Mouse (Mus musculus) heart, adult 2 months (tissue): ENCODE measurements around the gene Ctxn1. TPM values are rescaled to one million over a fixed set of nuclear protein-coding genes. Genes with fewer than 3 reads are reported as not detected.

Source experiments
- DNase-seq, 2 experiments: peaks; one replicate each; pipeline ENCODE4 v3.0.0; 2021
- H3K27ac ChIP-seq: fragments of 200-600 bp; 2 replicates; pipeline ENCODE4 v1.8.1; 2022
- H3K27me3 ChIP-seq: fragments of 200-500 bp; 2 replicates; pipeline ENCODE4 v1.6.1; 2012; ENCODE audit warnings: mild to moderate bottlenecking, low read length, inconsistent platforms, mixed read lengths; ENCODE audit not compliant: control insufficient read depth, insufficient read depth
- H3K36me3 ChIP-seq: fragments of 200-500 bp; 2 replicates; pipeline ENCODE4 v1.6.1; 2012; ENCODE audit warnings: low read length, inconsistent platforms; ENCODE audit not compliant: control insufficient read depth, insufficient read depth
- H3K4me1 ChIP-seq: fragments of 200-500 bp; 2 replicates; pipeline ENCODE4 v1.6.1; 2011; ENCODE audit warnings: low read length; ENCODE audit not compliant: control insufficient read depth, insufficient read depth
- H3K4me3 ChIP-seq: fragments of 200-600 bp; 2 replicates; pipeline ENCODE4 v1.8.1; 2022
- H3K79me2 ChIP-seq: fragments of 200-500 bp; replicated peaks from 2 replicates; pipeline ENCODE4 v1.6.1; 2012; ENCODE audit warnings: mild to moderate bottlenecking, inconsistent platforms, low read length, moderate library complexity, mixed read lengths; ENCODE audit not compliant: control insufficient read depth, insufficient read depth
- H3K9ac ChIP-seq: fragments of 200-500 bp; 2 replicates; pipeline ENCODE4 v1.6.1; 2012; ENCODE audit warnings: low read depth, mild to moderate bottlenecking, control low read depth, inconsistent platforms, low read length, mixed read lengths
- CTCF ChIP-seq: fragments of 200-600 bp; IDR thresholded peaks from 2 replicates; pipeline ENCODE4 v1.8.1; 2022; ENCODE audit warnings: antibody characterized with exemption, mild to moderate bottlenecking, moderate library complexity
- EP300 ChIP-seq: fragments of 200-500 bp; IDR thresholded peaks from 2 replicates; pipeline ENCODE4 v1.6.1; 2011; ENCODE audit warnings: low read depth, low read length, control low read depth; ENCODE audit not compliant: insufficient read depth
- POLR2A ChIP-seq: fragments of 200-500 bp; IDR thresholded peaks from 2 replicates; pipeline ENCODE4 v1.6.1; 2011; ENCODE audit warnings: mild to moderate bottlenecking, low read depth, low read length, control low read depth; ENCODE audit not compliant: insufficient read depth
- WGBS: fragments of 180-500 bp; shearing (Covaris S2); methylation state at CpG from one replicate; pipeline ENCODE4 v1.1.7; 2018; 5-methylcytosine and 5-hydroxymethylcytosine counted together
- intact Hi-C: fragments of 180-260 bp; cut with DNase I; formaldehyde crosslinking; loops from one replicate; pipeline ENCODE4 v1.15.1; 2025
- long read RNA-seq: library from polyadenylated mRNA; stranded (forward); transcript quantifications from one replicate; pipeline ENCODE4 v2.0.0, GENCODE M21; 2021
- polyA plus RNA-seq: library from polyadenylated mRNA; depleted of rRNA; stranded (reverse); fragments of >200 nt; gene quantifications from 2 replicates; pipeline ENCODE4 v1.2.3, GENCODE M21; 2012; rRNA removed
- total RNA-seq, 2 experiments: library from RNA; stranded (reverse); gene quantifications; 2 replicates each; pipeline ENCODE4 v1.2.3; 2021

The Ctxn1 gene
- under 1 TPM; 0.60 to 0.91 TPM for total RNA-seq
- 5.2 and 5.7 TPM in 2 replicates for polyA plus RNA-seq
- long read RNA-seq: 0 reads

- intact Hi-C loops: loop anchor here (1.0 kb wide), 1 partner anchor 16 kb away; the partner anchor contains the start of gene Timm44
- no peak within 1 kb of the TSS; the same call in 1 of the 2 replicates for H3K27ac ChIP-seq
- H3K27me3 ChIP-seq: no peaks in the 10 kb centered on the region
- peaks cover 3% of the 10 kb centered on the region for H3K4me1 ChIP-seq
- peak within 1 kb of the TSS; percentile 56 for H3K4me3 ChIP-seq
- H3K79me2 ChIP-seq: no peaks in the 10 kb centered on the region
- 6% methylated on average over 33 of the region's 33 CpGs for WGBS
- DNase-seq: peak; percentile 95 to 98
- H3K9ac ChIP-seq: peak within 1 kb of the TSS; percentile 40
- no peak for TF ChIP-seq CTCF
- no peak for TF ChIP-seq EP300
- TF ChIP-seq POLR2A: 0 out of 2 replicates have a peak, but pooled peaks have one; percentile 36
- H3K36me3 ChIP-seq: no peaks in the 10 kb centered on the region
These were observed at the start of gene Ctxn1 for GRCm38 (mm10) chr8:4259125-4259804. Ctxn1 (minus strand) TSS chr8:4259274.

DNA sequence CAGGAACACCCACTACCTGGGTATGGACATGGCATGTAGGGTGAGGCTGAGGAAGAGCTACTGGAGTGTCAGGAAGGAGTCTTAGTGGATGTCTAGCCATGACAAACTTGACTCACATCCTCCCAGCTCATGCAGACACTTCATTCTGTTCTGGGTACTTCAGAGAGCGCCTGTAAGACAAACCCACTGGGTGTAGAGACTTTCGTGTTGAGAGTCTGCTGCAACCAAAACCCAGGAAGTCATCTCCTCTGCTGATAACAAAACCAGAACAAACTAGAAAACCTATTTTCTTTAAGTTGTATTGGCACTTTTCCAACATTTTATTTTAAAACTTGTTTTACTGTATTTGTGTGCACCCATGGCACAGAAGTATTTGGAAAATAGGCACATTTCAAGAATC lies 46.8 kb upstream of the Ctxn1 start:
- Histone ChIP-seq H3K79me2 (peaks cover 4% of the 10 kb centered on the region), H3K4me1 (no peaks in the 10 kb centered on the region; the same call in 1 of the 2 replicates), H3K9ac (no peak overlapping the region), H3K4me3 (no peak overlapping the region), H3K27ac (no peak overlapping the region), H3K36me3 (peaks cover 4% of the 10 kb centered on the region), H3K27me3 (no peaks in the 10 kb centered on the region)
- no peak for DNase-seq
- WGBS: 68% methylated on average over 2 of the region's 2 CpGs
- intact Hi-C loops: no loop called here
- TF ChIP-seq POLR2A (no peak), EP300 (no peak), CTCF (no peak)

- DNase-seq: no peak
- TF ChIP-seq EP300: no peak
- no peak for TF ChIP-seq POLR2A
- no peak for TF ChIP-seq CTCF
- peaks cover 4% of the 10 kb centered on the region for H3K79me2 ChIP-seq
- no peak overlapping the region for H3K27ac ChIP-seq
- no peak overlapping the region for H3K4me3 ChIP-seq
- intact Hi-C loops: no loop called here
- H3K27me3 ChIP-seq: no peaks in the 10 kb centered on the region
- H3K36me3 ChIP-seq: peaks cover 4% of the 10 kb centered on the region
- H3K9ac ChIP-seq: no peak overlapping the region
- H3K4me1 ChIP-seq: no peaks in the 10 kb centered on the region; the same call in 1 of the 2 replicates
- 51% methylated on average over 3 of the region's 3 CpGs for WGBS
These were observed 45.1 kb upstream of the Ctxn1 start for GRCm38 (mm10) chr8:4304124-4304547.

DNA sequence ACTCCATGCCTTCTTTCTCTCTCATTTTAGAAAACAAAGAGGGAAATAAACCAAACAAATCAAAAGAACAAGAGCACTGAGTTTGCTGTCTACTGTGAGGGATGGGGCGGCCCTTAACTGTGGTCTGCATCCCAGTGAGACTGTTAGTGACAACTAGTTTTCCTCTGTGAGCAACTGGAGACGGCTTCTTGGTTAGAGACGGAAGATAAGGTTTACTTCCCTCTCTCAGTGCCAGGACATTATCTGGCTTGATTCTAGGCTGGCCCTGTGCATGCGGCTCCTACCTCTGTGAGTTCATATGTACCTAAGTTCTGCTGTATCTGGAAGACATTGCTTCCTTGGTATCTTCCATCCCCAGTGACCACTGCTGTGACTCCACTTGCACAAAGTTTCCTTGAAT lies 38.7 kb upstream of the Ctxn1 start:
- no peaks in the 10 kb centered on the region for H3K27me3 ChIP-seq
- peaks cover 3% of the 10 kb centered on the region; the same call in 1 of the 2 replicates for H3K79me2 ChIP-seq
- H3K27ac ChIP-seq: no peak overlapping the region
- DNase-seq: no peak
- H3K4me1 ChIP-seq: no peaks in the 10 kb centered on the region
- peaks cover 2% of the 10 kb centered on the region for H3K36me3 ChIP-seq
- intact Hi-C loops: no loop called here
- WGBS: 64% methylated on average over 4 of the region's 4 CpGs
- no peak overlapping the region for H3K4me3 ChIP-seq
- H3K9ac ChIP-seq: no peak overlapping the region
- TF ChIP-seq POLR2A (no peak), EP300 (no peak), CTCF (no peak)

GRCm38 (mm10) chr8:4292738-4293137 lies 33.7 kb upstream of the Ctxn1 start:
- Histone ChIP-seq H3K27ac (no peak overlapping the region), H3K4me3 (no peak overlapping the region), H3K9ac (no peak overlapping the region), H3K27me3 (no peaks in the 10 kb centered on the region), H3K4me1 (no peaks in the 10 kb centered on the region), H3K79me2 (no peaks in the 10 kb centered on the region), H3K36me3 (peaks cover 2% of the 10 kb centered on the region)
- DNase-seq: no peak
- TF ChIP-seq POLR2A (no peak), CTCF (peak; percentile 50)
- WGBS: 85% methylated on average over 5 of the region's 5 CpGs
- intact Hi-C loops: no loop called here

- DNase-seq: no peak
- Histone ChIP-seq H3K4me3 (peak overlapping the region; percentile 86), H3K79me2 (peaks cover 2% of the 10 kb centered on the region), H3K36me3 (peaks cover 9% of the 10 kb centered on the region), H3K4me1 (no peaks in the 10 kb centered on the region; the same call in 1 of the 2 replicates), H3K9ac (peak overlapping the region; percentile 67), H3K27ac (peak overlapping the region; percentile 79), H3K27me3 (no peaks in the 10 kb centered on the region)
- intact Hi-C loops: no loop called here
- 19% methylated on average over 9 of the region's 9 CpGs for WGBS
- TF ChIP-seq POLR2A (no peak), EP300 (no peak), CTCF (no peak)
These were observed 17.0 kb upstream of the Ctxn1 start for GRCm38 (mm10) chr8:4276111-4276465.
